Mouse (Mus musculus) small intestine, adult 2 months (tissue): ENCODE data around the gene Tap2.

ENCODE experiments used
- CTCF ChIP-seq: fragments of 200-500 bp; IDR thresholded peaks from 2 replicates; pipeline ENCODE4 v1.5.1; 2012; ENCODE audit warnings: low read depth, mild to moderate bottlenecking, control low read depth, inconsistent platforms, low read length, moderate library complexity, mixed read lengths; ENCODE audit not compliant: insufficient replicate concordance, insufficient read length; ENCODE audit errors: extremely low read depth
- POLR2A ChIP-seq: fragments of 200-500 bp; IDR thresholded peaks from 2 replicates; pipeline ENCODE4 v1.6.1; 2012; ENCODE audit warnings: low read depth, mild to moderate bottlenecking, control low read depth, inconsistent platforms, low read length, moderate library complexity

DNA sequence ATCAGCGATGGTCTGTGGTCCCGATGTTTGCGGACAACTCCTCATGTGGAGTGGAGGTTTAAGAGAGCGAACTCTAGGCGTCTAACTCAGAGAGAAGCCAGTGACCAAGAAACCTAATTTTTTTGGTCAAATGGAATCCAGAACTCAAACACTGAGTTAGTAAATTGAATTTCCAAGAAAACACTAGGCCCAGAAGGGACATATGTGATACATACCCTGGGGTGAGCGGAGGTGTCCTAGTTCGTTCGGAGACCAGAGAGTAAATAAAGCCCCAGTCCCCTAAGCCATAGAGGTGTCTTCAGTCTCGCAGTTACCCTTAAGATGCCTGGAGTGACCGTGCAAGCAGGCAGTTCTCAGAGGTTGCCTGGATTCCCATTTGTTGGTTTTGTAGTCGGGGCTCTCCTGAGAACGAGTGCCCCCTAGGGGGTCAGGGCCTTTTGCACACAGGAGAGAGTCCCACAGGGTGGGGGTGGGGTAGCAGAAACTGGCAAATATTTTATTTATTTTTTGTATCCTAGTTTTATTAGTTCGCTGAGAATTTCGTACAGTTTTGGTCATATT is 60.6 kb downstream of the Tap2 start:
- TF ChIP-seq POLR2A, result no peak
- TF ChIP-seq CTCF, result peak; percentile 56; the same call in 1 of the 2 replicates
